ENCODE assay signal across 8 mouse cellular contexts in genomic region chr9:56926387-56926786, GRCm38 (mm10). TPM values are rescaled to one million over a fixed set of nuclear protein-coding genes. Genes with fewer than 3 reads are reported as not detected.
DNase-seq lines count a peak whose midpoint lies in the region; ATAC-seq lines count a peak whose summit lies in the region.

No protein-coding gene starts in this region.

- H3K9me3 ChIP-seq in hindbrain, embryonic 10.5 days, result peaks cover 9% of the 10 kb centered on the region
- no peaks in the 10 kb centered on the region for H3K9me3 ChIP-seq in hindbrain, embryonic 11.5 days (ENCODE audit: control insufficient read depth, low read length)
- peaks cover 6% of the 10 kb centered on the region; the same call in 1 of the 2 replicates for H3K9me3 ChIP-seq in embryonic facial prominence, embryonic 13.5 days
- H3K9me3 ChIP-seq in hindbrain, embryonic 15.5 days, result no peaks in the 10 kb centered on the region
- no peaks in the 10 kb centered on the region for H3K9me3 ChIP-seq in midbrain, embryonic 12.5 days

- no peak overlapping the region for H3K9ac ChIP-seq in hindbrain, embryonic 11.5 days (ENCODE audit: low read depth, low read length)
- peak overlapping the region; percentile 78 for H3K9ac ChIP-seq in embryonic facial prominence, embryonic 13.5 days
- no peak overlapping the region for H3K9ac ChIP-seq in hindbrain, embryonic 15.5 days
- H3K9ac ChIP-seq in midbrain, embryonic 12.5 days (replicated peaks), result no peak overlapping the region

- H3K27me3 ChIP-seq in hindbrain, embryonic 10.5 days (ENCODE audit: insufficient read depth, poor library complexity, severe bottlenecking), result no peaks in the 10 kb centered on the region
- no peaks in the 10 kb centered on the region for H3K27me3 ChIP-seq in hindbrain, embryonic 11.5 days (ENCODE audit: control insufficient read depth, insufficient read depth, low read length)
- H3K27me3 ChIP-seq in embryonic facial prominence, embryonic 13.5 days, result no peaks in the 10 kb centered on the region
- peaks cover 13% of the 10 kb centered on the region; the same call in 1 of the 2 replicates for H3K27me3 ChIP-seq in hindbrain, embryonic 15.5 days
- peaks cover 17% of the 10 kb centered on the region for H3K27me3 ChIP-seq in midbrain, embryonic 12.5 days

- 85% methylated on average over 10 of the region's 10 CpGs for WGBS in hindbrain, embryonic 10.5 days
- WGBS in hindbrain, embryonic 11.5 days, result 86% methylated on average over 10 of the region's 10 CpGs
- WGBS in embryonic facial prominence, embryonic 13.5 days, result 81% methylated on average over 10 of the region's 10 CpGs
- 87% methylated on average over 10 of the region's 10 CpGs for WGBS in hindbrain, embryonic 15.5 days
- WGBS in midbrain, embryonic 12.5 days, result 83% methylated on average over 10 of the region's 10 CpGs

- peaks cover 62% of the 10 kb centered on the region for H3K4me1 ChIP-seq in hindbrain, embryonic 10.5 days (replicated peaks)
- H3K4me1 ChIP-seq in hindbrain, embryonic 11.5 days (replicated peaks; ENCODE audit: control insufficient read depth, insufficient read depth, low read length), result 0 out of 2 replicates have a peak, but pooled peaks cover 7% of the 10 kb centered on the region
- peaks cover 52% of the 10 kb centered on the region for H3K4me1 ChIP-seq in embryonic facial prominence, embryonic 13.5 days
- H3K4me1 ChIP-seq in hindbrain, embryonic 15.5 days (replicated peaks), result peaks cover 46% of the 10 kb centered on the region
- H3K4me1 ChIP-seq in midbrain, embryonic 12.5 days, result peaks cover 50% of the 10 kb centered on the region

- peaks cover 48% of the 10 kb centered on the region for H3K36me3 ChIP-seq in hindbrain, embryonic 10.5 days
- H3K36me3 ChIP-seq in hindbrain, embryonic 11.5 days (ENCODE audit: control insufficient read depth, insufficient read depth, low read length), result no peaks in the 10 kb centered on the region
- H3K36me3 ChIP-seq in embryonic facial prominence, embryonic 13.5 days, result peaks cover 27% of the 10 kb centered on the region
- no peaks in the 10 kb centered on the region for H3K36me3 ChIP-seq in hindbrain, embryonic 15.5 days
- H3K36me3 ChIP-seq in midbrain, embryonic 12.5 days, result peaks cover 11% of the 10 kb centered on the region; the same call in 1 of the 2 replicates

- intact Hi-C loops in gastrocnemius, postnatal 36 days (cut with DNase I), result loop anchor here (5.0 kb wide), 2 partner anchors 34 to 206 kb away; partner anchors contain the start of gene Man2c1

- H3K27ac ChIP-seq in hindbrain, embryonic 10.5 days, result peak overlapping the region; percentile 95; the same call in 1 of the 2 replicates
- H3K27ac ChIP-seq in hindbrain, embryonic 11.5 days (ENCODE audit: low read depth, low read length), result no peak overlapping the region
- H3K27ac ChIP-seq in embryonic facial prominence, embryonic 13.5 days, result no peak overlapping the region; the same call in 1 of the 2 replicates
- H3K27ac ChIP-seq in hindbrain, embryonic 15.5 days (replicated peaks), result no peak overlapping the region
- H3K27ac ChIP-seq in midbrain, embryonic 12.5 days (replicated peaks), result no peak overlapping the region

- peak overlapping the region; percentile 76 for H3K4me3 ChIP-seq in hindbrain, embryonic 10.5 days
- no peak overlapping the region for H3K4me3 ChIP-seq in hindbrain, embryonic 11.5 days (ENCODE audit: low read depth, low read length)
- peak overlapping the region; percentile 59 for H3K4me3 ChIP-seq in embryonic facial prominence, embryonic 13.5 days
- H3K4me3 ChIP-seq in hindbrain, embryonic 15.5 days, result no peak overlapping the region; the same call in 1 of the 2 replicates
- peak overlapping the region; percentile 70; the same call in 1 of the 2 replicates for H3K4me3 ChIP-seq in midbrain, embryonic 12.5 days

- DNase-seq in hindbrain, embryonic 10.5 days (ENCODE audit: low spot score), result no peak
- DNase-seq in hindbrain, embryonic 11.5 days (ENCODE audit: low spot score), result no peak
- no peak for DNase-seq in natural killer cell, adult 2 months (ENCODE audit: low spot score in 2 of 2)
- no peak for DNase-seq in gastrocnemius, postnatal 36 days
- no peak for DNase-seq in T-cell, adult 2 months (ENCODE audit: low spot score)

- no peak overlapping the region; the same call in 1 of the 2 replicates for H3K4me2 ChIP-seq in hindbrain, embryonic 11.5 days (replicated peaks; ENCODE audit: low read depth, low read length)
- peak overlapping the region; percentile 74 for H3K4me2 ChIP-seq in embryonic facial prominence, embryonic 13.5 days
- peak overlapping the region; percentile 89 for H3K4me2 ChIP-seq in hindbrain, embryonic 15.5 days
- peak overlapping the region; percentile 78 for H3K4me2 ChIP-seq in midbrain, embryonic 12.5 days (replicated peaks)

- no peak for ATAC-seq in hindbrain, embryonic 11.5 days (ENCODE audit: low FRiP score)
- ATAC-seq in embryonic facial prominence, embryonic 13.5 days (ENCODE audit: insufficient number of reproducible peaks, insufficient read depth, low FRiP score, low TSS enrichment, low read depth), result no peak
- no peak for ATAC-seq in hindbrain, embryonic 15.5 days (ENCODE audit: low FRiP score, low read depth)
- no peak for ATAC-seq in midbrain, embryonic 12.5 days (ENCODE audit: low FRiP score, low read depth)

RNA-seq across cellular contexts. Expression of gene Snx33, which starts 1.8 kb away (rescaled TPM):
- 6.7 and 9.2 TPM in 2 replicates for polyA plus RNA-seq in hindbrain, embryonic 10.5 days (2016; fragmentation: Nextera tagmentation; extraction: Ambion mirVana)
- polyA plus RNA-seq in hindbrain, embryonic 11.5 days (2014; fragmentation: Nextera tagmentation; extraction: Ambion mirVana), result 3.3 and 3.8 TPM in 2 replicates
- 11.5 and 13.1 TPM in 2 replicates for polyA plus RNA-seq in embryonic facial prominence, embryonic 13.5 days (2015; fragmentation: Nextera tagmentation; extraction: Ambion mirVana)
- polyA plus RNA-seq in hindbrain, embryonic 15.5 days (2015; fragmentation: Nextera tagmentation; extraction: Ambion mirVana), result 2.8 and 3.1 TPM in 2 replicates
- polyA plus RNA-seq in midbrain, embryonic 12.5 days (2016; fragmentation: Nextera tagmentation; extraction: Ambion mirVana), result 7.7 and 7.8 TPM in 2 replicates
- 1 to 10 TPM; 3.9 to 4.0 TPM for total RNA-seq in gastrocnemius, postnatal 36 days (2021)

RNA-seq across cellular contexts. Expression of gene Imp3, which starts 10.9 kb away (rescaled TPM):
- polyA plus RNA-seq in hindbrain, embryonic 10.5 days (2016; fragmentation: Nextera tagmentation; extraction: Ambion mirVana), result 66.8 and 67.9 TPM in 2 replicates
- polyA plus RNA-seq in hindbrain, embryonic 11.5 days (2014; fragmentation: Nextera tagmentation; extraction: Ambion mirVana), result 66.0 and 70.2 TPM in 2 replicates
- polyA plus RNA-seq in embryonic facial prominence, embryonic 13.5 days (2015; fragmentation: Nextera tagmentation; extraction: Ambion mirVana), result 88.1 and 93.9 TPM in 2 replicates
- polyA plus RNA-seq in hindbrain, embryonic 15.5 days (2015; fragmentation: Nextera tagmentation; extraction: Ambion mirVana), result 70.5 and 70.7 TPM in 2 replicates
- 62.9 and 64.9 TPM in 2 replicates for polyA plus RNA-seq in midbrain, embryonic 12.5 days (2016; fragmentation: Nextera tagmentation; extraction: Ambion mirVana)
- 10 to 100 TPM; 40.0 to 46.9 TPM for total RNA-seq in gastrocnemius, postnatal 36 days (2021)

RNA-seq across cellular contexts. Expression of gene Snupn, which starts 24.3 kb away (rescaled TPM):
- 28.4 and 28.6 TPM in 2 replicates for polyA plus RNA-seq in hindbrain, embryonic 10.5 days (2016; fragmentation: Nextera tagmentation; extraction: Ambion mirVana)
- 26.4 and 30.3 TPM in 2 replicates for polyA plus RNA-seq in hindbrain, embryonic 11.5 days (2014; fragmentation: Nextera tagmentation; extraction: Ambion mirVana)
- polyA plus RNA-seq in embryonic facial prominence, embryonic 13.5 days (2015; fragmentation: Nextera tagmentation; extraction: Ambion mirVana), result 26.9 and 31.8 TPM in 2 replicates
- polyA plus RNA-seq in hindbrain, embryonic 15.5 days (2015; fragmentation: Nextera tagmentation; extraction: Ambion mirVana), result 27.6 and 27.8 TPM in 2 replicates
- 28.4 TPM in 2 replicates for polyA plus RNA-seq in midbrain, embryonic 12.5 days (2016; fragmentation: Nextera tagmentation; extraction: Ambion mirVana)
- total RNA-seq in gastrocnemius, postnatal 36 days (2021), result 1 to 10 TPM; 7.2 to 8.8 TPM

Comparison
In these comparisons a context has a peak if more than half of its experiments do, and no peak if none do; other contexts are left out.
1. H3K4me3 ChIP-seq: peak in hindbrain, embryonic 10.5 days (single experiment), embryonic facial prominence, embryonic 13.5 days (single experiment) and midbrain, embryonic 12.5 days (single experiment); none in hindbrain, embryonic 11.5 days (single experiment) and hindbrain, embryonic 15.5 days (single experiment).